Mouse (Mus musculus): Measurements from ENCODE around the gene Banf2.

GRCm38 (mm10) chr2:144101463-144101961 is 68.7 kb downstream of the Banf2 start:
- TF ChIP-seq CTCF (IDR thresholded peaks at IDR 0.05; ENCODE audit: low read depth, low read length) (no peak), POLR2A (IDR thresholded peaks at IDR 0.05; ENCODE audit: extremely low read depth, insufficient read depth, low read length) (no peak)
